Mouse (Mus musculus): Measurements from ENCODE around the gene A630095N17Rik. TPM values are rescaled to one million over a fixed set of nuclear protein-coding genes. Genes with fewer than 3 reads are reported as not detected.

Gene A630095N17Rik
- polyA plus RNA-seq, 1 experiment from 2014 or later, result not detected

- Histone ChIP-seq H3K9ac (replicated peaks) (no peak overlapping the region), H3K27ac (no peak overlapping the region), H3K4me2 (no peak overlapping the region), H3K4me1 (replicated peaks) (peaks cover 19% of the 10 kb centered on the region), H3K27me3 (peaks cover 68% of the 10 kb centered on the region), H3K36me3 (no peaks in the 10 kb centered on the region), H3K4me3 (replicated peaks) (no peak overlapping the region), H3K9me3 (no peaks in the 10 kb centered on the region)
- 73% methylated on average over 3 of the region's 3 CpGs for WGBS
- ATAC-seq (ENCODE audit: insufficient number of reproducible peaks, insufficient read depth, low FRiP score, low TSS enrichment, low read depth), result no peak
These were observed 10.4 kb downstream of the A630095N17Rik start for GRCm38 (mm10) chr1:75221538-75221937.

GRCm38 (mm10) chr1:75219531-75219930, 12.4 kb downstream of the A630095N17Rik start, which contains the start of gene Tuba4a:
Tuba4a (minus strand) TSS chr1:75219865.
- Histone ChIP-seq H3K27me3 (peaks cover 75% of the 10 kb centered on the region), H3K4me3 (replicated peaks) (peak within 1 kb of the TSS; percentile 53), H3K9me3 (no peaks in the 10 kb centered on the region), H3K4me1 (replicated peaks) (peaks cover 19% of the 10 kb centered on the region), H3K36me3 (peaks cover 13% of the 10 kb centered on the region), H3K9ac (replicated peaks) (peak within 1 kb of the TSS; percentile 42), H3K27ac (no peak within 1 kb of the TSS), H3K4me2 (peak within 1 kb of the TSS; percentile 96)
- WGBS, result under 1% methylated on average over 34 of the region's 34 CpGs
- ATAC-seq (ENCODE audit: insufficient number of reproducible peaks, insufficient read depth, low FRiP score, low TSS enrichment, low read depth), result 0 out of 2 replicates have a peak, but pooled peaks have one; percentile 26

GRCm38 (mm10) chr1:75219078-75219477, 12.8 kb downstream of the A630095N17Rik start:
- Histone ChIP-seq H3K4me1 (replicated peaks) (peaks cover 19% of the 10 kb centered on the region), H3K27ac (no peak overlapping the region), H3K9me3 (no peaks in the 10 kb centered on the region), H3K36me3 (peaks cover 18% of the 10 kb centered on the region), H3K4me2 (peak overlapping the region; percentile 96), H3K9ac (replicated peaks) (peak overlapping the region; percentile 42), H3K27me3 (peaks cover 75% of the 10 kb centered on the region), H3K4me3 (replicated peaks) (peak overlapping the region; percentile 53)
- ATAC-seq (ENCODE audit: insufficient number of reproducible peaks, insufficient read depth, low FRiP score, low TSS enrichment, low read depth), result peak; percentile 87
- WGBS, result under 1% methylated on average over 24 of the region's 24 CpGs

GRCm38 (mm10) chr1:75218227-75219001, 13.5 kb downstream of the A630095N17Rik start:
- Histone ChIP-seq H3K36me3 (peaks cover 25% of the 10 kb centered on the region), H3K9ac (replicated peaks) (0 out of 2 replicates have a peak overlapping the region, but pooled peaks have one; percentile 42), H3K27ac (no peak overlapping the region), H3K4me1 (replicated peaks) (peaks cover 19% of the 10 kb centered on the region), H3K27me3 (peaks cover 75% of the 10 kb centered on the region), H3K4me2 (peak overlapping the region; percentile 96), H3K4me3 (replicated peaks) (peak overlapping the region; percentile 53), H3K9me3 (no peaks in the 10 kb centered on the region)
- 2% methylated on average over 38 of the region's 38 CpGs for WGBS
- peak; percentile 63; the same call in 1 of the 2 replicates for ATAC-seq (ENCODE audit: insufficient number of reproducible peaks, insufficient read depth, low FRiP score, low TSS enrichment, low read depth)

- no peaks in the 10 kb centered on the region for H3K9me3 ChIP-seq
- no peak overlapping the region for H3K9ac ChIP-seq (replicated peaks)
- peaks cover 73% of the 10 kb centered on the region for H3K27me3 ChIP-seq
- WGBS, result 3% methylated on average over 6 of the region's 6 CpGs
- peak overlapping the region; percentile 53 for H3K4me3 ChIP-seq (replicated peaks)
- H3K4me1 ChIP-seq (replicated peaks), result peaks cover 19% of the 10 kb centered on the region
- peaks cover 30% of the 10 kb centered on the region for H3K36me3 ChIP-seq
- H3K4me2 ChIP-seq, result peak overlapping the region; percentile 96
- no peak for ATAC-seq (ENCODE audit: insufficient number of reproducible peaks, insufficient read depth, low FRiP score, low TSS enrichment, low read depth)
- H3K27ac ChIP-seq, result no peak overlapping the region
These were observed 14.0 kb downstream of the A630095N17Rik start for GRCm38 (mm10) chr1:75217893-75218226.

GRCm38 (mm10) chr1:75216797-75217585, 14.9 kb downstream of the A630095N17Rik start:
- H3K4me2 ChIP-seq, result 0 out of 2 replicates have a peak overlapping the region, but pooled peaks have one; percentile 96
- no peak overlapping the region for H3K4me3 ChIP-seq (replicated peaks)
- no peak overlapping the region for H3K27ac ChIP-seq
- peaks cover 39% of the 10 kb centered on the region for H3K36me3 ChIP-seq
- peaks cover 64% of the 10 kb centered on the region for H3K27me3 ChIP-seq
- WGBS, result 76% methylated on average over 13 of the region's 13 CpGs
- H3K9ac ChIP-seq (replicated peaks), result no peak overlapping the region
- ATAC-seq (ENCODE audit: insufficient number of reproducible peaks, insufficient read depth, low FRiP score, low TSS enrichment, low read depth), result no peak
- H3K9me3 ChIP-seq, result no peaks in the 10 kb centered on the region
- peaks cover 25% of the 10 kb centered on the region for H3K4me1 ChIP-seq (replicated peaks)

- Histone ChIP-seq H3K4me1 (replicated peaks) (peaks cover 34% of the 10 kb centered on the region), H3K36me3 (peaks cover 42% of the 10 kb centered on the region), H3K9ac (replicated peaks) (no peak overlapping the region), H3K9me3 (no peaks in the 10 kb centered on the region), H3K4me3 (replicated peaks) (no peak overlapping the region), H3K4me2 (no peak overlapping the region), H3K27me3 (peaks cover 52% of the 10 kb centered on the region), H3K27ac (no peak overlapping the region)
- WGBS, result 90% methylated on average over 9 of the region's 9 CpGs
- ATAC-seq (ENCODE audit: insufficient number of reproducible peaks, insufficient read depth, low FRiP score, low TSS enrichment, low read depth), result no peak
These were observed 16.1 kb downstream of the A630095N17Rik start for GRCm38 (mm10) chr1:75215785-75216184.

- peaks cover 43% of the 10 kb centered on the region for H3K27me3 ChIP-seq
- no peak overlapping the region for H3K4me2 ChIP-seq
- H3K4me1 ChIP-seq (replicated peaks), result peaks cover 37% of the 10 kb centered on the region
- 79% methylated on average over 5 of the region's 5 CpGs for WGBS
- no peak for ATAC-seq (ENCODE audit: insufficient number of reproducible peaks, insufficient read depth, low FRiP score, low TSS enrichment, low read depth)
- no peak overlapping the region for H3K4me3 ChIP-seq (replicated peaks)
- H3K27ac ChIP-seq, result no peak overlapping the region
- H3K9me3 ChIP-seq, result no peaks in the 10 kb centered on the region
- peaks cover 42% of the 10 kb centered on the region for H3K36me3 ChIP-seq
- H3K9ac ChIP-seq (replicated peaks), result no peak overlapping the region
These were observed 17.0 kb downstream of the A630095N17Rik start for GRCm38 (mm10) chr1:75214886-75215285.

GRCm38 (mm10) chr1:75214442-75214841, 17.5 kb downstream of the A630095N17Rik start:
- Histone ChIP-seq H3K9ac (replicated peaks) (no peak overlapping the region), H3K9me3 (no peaks in the 10 kb centered on the region), H3K36me3 (peaks cover 42% of the 10 kb centered on the region), H3K4me2 (no peak overlapping the region), H3K4me1 (replicated peaks) (peaks cover 37% of the 10 kb centered on the region), H3K4me3 (replicated peaks) (no peak overlapping the region), H3K27me3 (peaks cover 38% of the 10 kb centered on the region), H3K27ac (no peak overlapping the region)
- ATAC-seq (ENCODE audit: insufficient number of reproducible peaks, insufficient read depth, low FRiP score, low TSS enrichment, low read depth), result no peak
- 84% methylated on average over 2 of the region's 2 CpGs for WGBS

GRCm38 (mm10) chr1:75213096-75213495, 18.8 kb downstream of the A630095N17Rik start:
- Histone ChIP-seq H3K9me3 (no peaks in the 10 kb centered on the region), H3K27ac (no peak overlapping the region), H3K36me3 (peaks cover 42% of the 10 kb centered on the region), H3K27me3 (peaks cover 25% of the 10 kb centered on the region), H3K4me3 (replicated peaks) (no peak overlapping the region), H3K4me1 (replicated peaks) (peaks cover 32% of the 10 kb centered on the region), H3K4me2 (no peak overlapping the region), H3K9ac (replicated peaks) (no peak overlapping the region)
- WGBS, result 92% methylated on average over 7 of the region's 7 CpGs
- no peak for ATAC-seq (ENCODE audit: insufficient number of reproducible peaks, insufficient read depth, low FRiP score, low TSS enrichment, low read depth)

GRCm38 (mm10) chr1:75212542-75212941, 19.4 kb downstream of the A630095N17Rik start:
- no peak overlapping the region for H3K4me3 ChIP-seq (replicated peaks)
- WGBS, result 91% methylated on average over 4 of the region's 4 CpGs

More at GRCm38 (mm10) chr1:75212542-75212941, 19.4 kb downstream of the A630095N17Rik start:
- Histone ChIP-seq H3K4me2 (no peak overlapping the region), H3K27me3 (peaks cover 19% of the 10 kb centered on the region), H3K36me3 (peaks cover 42% of the 10 kb centered on the region), H3K9me3 (no peaks in the 10 kb centered on the region), H3K27ac (no peak overlapping the region), H3K4me1 (replicated peaks) (peaks cover 29% of the 10 kb centered on the region), H3K9ac (replicated peaks) (no peak overlapping the region)
- no peak for ATAC-seq (ENCODE audit: insufficient number of reproducible peaks, insufficient read depth, low FRiP score, low TSS enrichment, low read depth)
